Mouse (Mus musculus) CD4-positive, CD25-positive, alpha-beta regulatory T cell, adult 9 weeks (primary cell): ENCODE measurements around the gene Tmem204. TPM values are rescaled to one million over a fixed set of nuclear protein-coding genes. Genes with fewer than 3 reads are reported as not detected.

Experiments
- polyA plus RNA-seq: library from polyadenylated mRNA; unstranded; fragments of 100-300 nt; shearing (Covaris generic); gene quantifications from one replicate; pipeline ENCODE4 v1.2.1, GENCODE M21; 2017

Tmem204 gene
- polyA plus RNA-seq: 1.3 TPM

DNA sequence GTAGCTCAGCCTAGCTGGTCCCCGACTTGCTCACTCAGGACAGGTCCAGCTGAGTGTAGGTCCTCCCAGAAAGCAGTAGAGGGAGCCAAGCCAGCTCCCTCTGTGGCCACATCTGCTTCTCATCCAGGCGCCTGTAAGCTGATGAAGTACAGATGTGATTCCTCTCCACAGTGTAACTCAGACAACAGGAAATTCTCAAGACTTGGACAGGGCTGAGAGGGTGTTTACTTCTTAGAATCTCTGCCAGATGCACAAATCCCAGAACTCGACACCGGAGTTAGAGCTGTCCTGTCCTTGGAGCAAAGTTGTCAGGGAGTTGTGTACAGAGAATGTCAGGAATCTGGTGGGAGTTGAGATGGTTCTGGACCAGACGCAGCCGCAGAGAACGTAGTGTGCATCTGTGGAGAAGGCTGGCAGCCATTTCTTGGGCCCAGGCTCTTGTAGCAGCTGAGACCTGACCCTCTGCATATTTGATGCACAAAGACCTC is at the start of gene Tmem204:
Tmem204 (minus strand) TSS at position 148 of the 488 bp plus-strand sequence.

GRCm38 (mm10) chr17:25120406-25120805 is 37.0 kb upstream of the Tmem204 start, which contains the start of gene Ptx4:
TSS of gene Ptx4 (plus strand) at chr17:25120760.

GRCm38 (mm10) chr17:25115664-25116432 is 32.5 kb upstream of the Tmem204 start, which contains the start of gene Telo2:
TSS of gene Telo2 (minus strand) at chr17:25115967.

DNA sequence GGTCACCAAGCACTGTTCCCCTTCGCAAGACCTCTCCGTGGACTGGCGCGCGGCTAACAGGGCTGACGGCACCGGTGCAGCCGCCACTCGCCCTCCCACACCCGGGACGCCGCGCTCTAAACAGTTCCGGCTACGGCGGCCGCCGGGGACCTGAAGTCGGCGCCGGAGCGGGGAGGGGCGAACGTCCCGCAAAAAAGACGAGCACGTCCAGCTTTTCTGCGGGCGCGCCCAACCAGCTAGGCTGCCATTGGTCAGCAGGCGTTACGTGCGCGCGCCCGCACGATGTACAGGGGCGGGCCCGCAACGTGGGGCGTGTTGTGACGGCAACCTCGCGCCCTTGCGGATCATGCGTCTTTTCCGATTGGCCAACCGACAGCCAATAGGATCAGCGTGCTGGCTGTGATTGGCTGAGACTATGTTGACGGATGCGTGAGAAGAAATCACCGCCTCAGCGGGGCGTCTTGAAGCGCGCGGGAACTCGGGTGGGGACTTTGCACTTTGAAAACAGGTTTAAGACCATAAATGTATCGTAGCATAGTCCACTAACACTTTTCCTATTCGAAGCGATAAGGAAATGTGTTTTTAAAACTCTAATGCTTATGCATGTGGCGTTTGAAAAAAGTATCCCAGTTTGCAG is 67.6 kb downstream of the Tmem204 start, which contains the start of the genes Cramp1l and Ift140:
Cramp1l (minus strand) TSS at position 134 of the 637 bp plus-strand sequence.
Ift140 (plus strand) TSS at position 431 of the 637 bp plus-strand sequence.

Other genes starting within 250 kb of the Tmem204 start
- gene Hagh, start 243.4 kb downstream of the Tmem204 start, polyA plus RNA-seq: 49.6 TPM
- gene Fahd1, start 233.2 kb downstream of the Tmem204 start, polyA plus RNA-seq: 2.7 TPM
- gene Igfals, start 217.6 kb downstream of the Tmem204 start, polyA plus RNA-seq: not detected
- 113 TPM for gene Nubp2, start 197.2 kb downstream of the Tmem204 start, polyA plus RNA-seq
- gene Spsb3, start 196.9 kb downstream of the Tmem204 start, polyA plus RNA-seq: 58.4 TPM
- 64.8 TPM for gene Eme2, start 188.5 kb downstream of the Tmem204 start, polyA plus RNA-seq
- 40.9 TPM for gene Mrps34, start 188.5 kb downstream of the Tmem204 start, polyA plus RNA-seq
- 69.5 TPM for gene Nme3, start 187.1 kb downstream of the Tmem204 start, polyA plus RNA-seq
- 46.1 TPM for gene Mapk8ip3, start 146.6 kb downstream of the Tmem204 start, polyA plus RNA-seq
- 33.0 TPM for gene Jpt2, start 122.9 kb downstream of the Tmem204 start, polyA plus RNA-seq
- 3.3 TPM for gene Cramp1l, start 67.8 kb downstream of the Tmem204 start, polyA plus RNA-seq
- 26.0 TPM for gene Ift140, start 67.5 kb downstream of the Tmem204 start, polyA plus RNA-seq
- gene Telo2, start 32.4 kb upstream of the Tmem204 start, polyA plus RNA-seq: 39.0 TPM
- not detected for gene Ptx4, start 37.2 kb upstream of the Tmem204 start, polyA plus RNA-seq
- 49.9 TPM for gene Clcn7, start 49.8 kb upstream of the Tmem204 start, polyA plus RNA-seq
- not detected for gene Ccdc154, start 78.9 kb upstream of the Tmem204 start, polyA plus RNA-seq
- not detected for gene Gm38655, start 91.9 kb upstream of the Tmem204 start, polyA plus RNA-seq
- gene BC003965, start 101.0 kb upstream of the Tmem204 start, polyA plus RNA-seq: 32.7 TPM
- 44.1 TPM for gene Unkl, start 104.8 kb upstream of the Tmem204 start, polyA plus RNA-seq
- 106 TPM for gene Gnptg, start 156.5 kb upstream of the Tmem204 start, polyA plus RNA-seq
- gene Tsr3, start 156.6 kb upstream of the Tmem204 start, polyA plus RNA-seq: 34.7 TPM
- gene Baiap3, start 172.8 kb upstream of the Tmem204 start, polyA plus RNA-seq: 30.7 TPM
- 541 TPM for gene Ube2i, start 191.0 kb upstream of the Tmem204 start, polyA plus RNA-seq
- not detected for gene Prss34, start 214.8 kb upstream of the Tmem204 start, polyA plus RNA-seq
- gene Prss28, start 225.1 kb upstream of the Tmem204 start, polyA plus RNA-seq: not detected
- not detected for gene Prss29, start 235.1 kb upstream of the Tmem204 start, polyA plus RNA-seq